Mouse (Mus musculus): ENCODE measurements around the gene Gm20388.

DNA sequence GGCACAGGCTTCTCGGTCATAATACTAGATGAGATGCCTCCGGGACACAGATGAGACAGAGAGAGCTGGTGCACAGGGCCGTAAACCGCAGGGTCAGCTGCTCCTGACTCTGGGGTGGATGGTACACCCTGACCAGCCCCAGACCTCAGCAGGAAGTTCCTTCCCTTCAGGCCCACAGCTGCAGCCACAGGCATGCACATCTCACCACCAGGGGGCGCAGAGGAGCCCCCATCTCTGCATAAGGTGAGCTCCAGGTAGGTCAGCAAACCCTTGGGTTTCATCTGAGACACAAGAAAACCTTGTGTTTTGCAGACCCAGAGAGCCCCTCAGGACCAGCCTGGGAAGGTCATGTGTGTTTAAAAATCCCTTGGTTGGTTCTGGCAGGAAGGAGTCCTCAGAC, 1059.7 kb downstream of the Gm20388 start:
- TF ChIP-seq CTCF (IDR thresholded peaks at IDR 0.05; ENCODE audit: low read depth) = peak; percentile 88
- no peak for TF ChIP-seq EP300 (IDR thresholded peaks at IDR 0.05; ENCODE audit: low read depth)

All from liver, embryonic 14.5 days (tissue).